Mouse (Mus musculus): ENCODE data around the gene Nfat5.

The Nfat5 gene

GRCm38 (mm10) chr8:107292928-107293601 lies at the start of gene Nfat5:
Gene Nfat5 (plus strand): TSS chr8:107293470.
- peak; percentile 100 for DNase-seq (ENCODE audit: extremely low spot score)

GRCm38 (mm10) chr8:107244218-107244617 lies 49.1 kb upstream of the Nfat5 start:
- no peak for DNase-seq (ENCODE audit: extremely low spot score)

- no peak for DNase-seq (ENCODE audit: extremely low spot score)
Measured at GRCm38 (mm10) chr8:107248456-107248855, 44.8 kb upstream of the Nfat5 start.

- no peak for DNase-seq (ENCODE audit: extremely low spot score)
Measured at GRCm38 (mm10) chr8:107251481-107252104, 41.7 kb upstream of the Nfat5 start.

- DNase-seq (ENCODE audit: extremely low spot score), result no peak
Measured at GRCm38 (mm10) chr8:107253121-107253520, 40.1 kb upstream of the Nfat5 start.

GRCm38 (mm10) chr8:107254403-107254802 lies 38.9 kb upstream of the Nfat5 start:
- DNase-seq (ENCODE audit: extremely low spot score), result no peak

GRCm38 (mm10) chr8:107254951-107255457 lies 38.3 kb upstream of the Nfat5 start:
- no peak for DNase-seq (ENCODE audit: extremely low spot score)

GRCm38 (mm10) chr8:107257223-107257622 lies 36.0 kb upstream of the Nfat5 start:
- no peak for DNase-seq (ENCODE audit: extremely low spot score)

- DNase-seq (ENCODE audit: extremely low spot score), result no peak
Measured at GRCm38 (mm10) chr8:107260120-107260519, 33.1 kb upstream of the Nfat5 start.

- DNase-seq (ENCODE audit: extremely low spot score), result no peak
Measured at GRCm38 (mm10) chr8:107261172-107261571, 32.1 kb upstream of the Nfat5 start.

GRCm38 (mm10) chr8:107262046-107262705 lies 31.1 kb upstream of the Nfat5 start:
- DNase-seq (ENCODE audit: extremely low spot score), result no peak

GRCm38 (mm10) chr8:107265811-107266210 lies 27.5 kb upstream of the Nfat5 start:
- DNase-seq (ENCODE audit: extremely low spot score), result peak; percentile 32

- DNase-seq (ENCODE audit: extremely low spot score), result no peak
Measured at GRCm38 (mm10) chr8:107268501-107268900, 24.8 kb upstream of the Nfat5 start.

- no peak for DNase-seq (ENCODE audit: extremely low spot score)
Measured at GRCm38 (mm10) chr8:107269191-107269590, 24.1 kb upstream of the Nfat5 start.

GRCm38 (mm10) chr8:107269617-107270139 lies 23.6 kb upstream of the Nfat5 start:
- no peak for DNase-seq (ENCODE audit: extremely low spot score)

- DNase-seq (ENCODE audit: extremely low spot score), result no peak
Measured at GRCm38 (mm10) chr8:107270287-107270686, 23.0 kb upstream of the Nfat5 start.

- no peak for DNase-seq (ENCODE audit: extremely low spot score)
Measured at GRCm38 (mm10) chr8:107270751-107271150, 22.5 kb upstream of the Nfat5 start.

GRCm38 (mm10) chr8:107277323-107277883 lies 15.9 kb upstream of the Nfat5 start:
- no peak for DNase-seq (ENCODE audit: extremely low spot score)

- DNase-seq (ENCODE audit: extremely low spot score), result no peak
Measured at GRCm38 (mm10) chr8:107278571-107278970, 14.7 kb upstream of the Nfat5 start.

- DNase-seq (ENCODE audit: extremely low spot score), result no peak
Measured at GRCm38 (mm10) chr8:107286686-107287085, 6.6 kb upstream of the Nfat5 start.

- no peak for DNase-seq (ENCODE audit: extremely low spot score)
Measured at GRCm38 (mm10) chr8:107287522-107287921, 5.7 kb upstream of the Nfat5 start.

- DNase-seq (ENCODE audit: extremely low spot score), result no peak
Measured at GRCm38 (mm10) chr8:107291171-107291601, 2.1 kb upstream of the Nfat5 start.

Measured in embryo, embryonic 9.5 days (tissue).